Mouse (Mus musculus): ENCODE data around the gene Tmem132e. TPM values are rescaled to one million over a fixed set of nuclear protein-coding genes. Genes with fewer than 3 reads are reported as not detected.

Tmem132e gene
- total RNA-seq, 2 experiments from 2014 or later: not detected

DNA sequence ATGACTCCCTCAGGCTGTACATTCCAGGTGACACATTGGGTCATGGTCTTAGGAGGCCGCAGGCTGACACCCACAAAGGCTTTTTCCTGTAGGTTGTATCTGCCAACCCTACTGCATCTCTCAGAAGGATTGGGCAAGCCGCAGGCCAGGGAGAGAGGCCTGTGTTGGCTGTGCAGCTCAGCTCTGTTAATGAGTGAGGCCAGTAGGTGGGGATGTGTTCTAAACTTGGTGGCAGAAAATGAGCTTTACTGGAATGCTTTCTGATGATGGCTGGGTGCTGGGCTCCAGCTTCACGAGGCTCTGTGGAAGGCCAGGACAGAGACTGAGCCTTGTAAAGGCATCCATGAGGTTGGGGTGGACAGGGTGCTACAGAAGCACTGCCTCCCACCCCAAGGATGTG lies 3.6 kb downstream of the Tmem132e start:
- Histone ChIP-seq H3K4me3 (no peak overlapping the region), H3K27ac (no peak overlapping the region)
- no peak for TF ChIP-seq CTCF (IDR thresholded peaks at IDR 0.05)
- intact Hi-C loops (cut with DNase I): no loop called here
- no peak for DNase-seq

- intact Hi-C loops (cut with DNase I): no loop called here
Measured at GRCm38 (mm10) chr11:82399621-82400020, 10.9 kb downstream of the Tmem132e start.

GRCm38 (mm10) chr11:82405641-82406040 lies 16.9 kb downstream of the Tmem132e start:
- intact Hi-C loops (cut with DNase I): no loop called here
- DNase-seq: no peak
- Histone ChIP-seq H3K4me3 (no peak overlapping the region), H3K27ac (no peak overlapping the region)
- no peak for TF ChIP-seq CTCF (IDR thresholded peaks at IDR 0.05)

More at GRCm38 (mm10) chr11:82399621-82400020, 10.9 kb downstream of the Tmem132e start:
- Histone ChIP-seq H3K4me3 (no peak overlapping the region), H3K27ac (no peak overlapping the region)
- peak; percentile 53 for TF ChIP-seq CTCF (IDR thresholded peaks at IDR 0.05)
- peak; percentile 35 for DNase-seq

DNA sequence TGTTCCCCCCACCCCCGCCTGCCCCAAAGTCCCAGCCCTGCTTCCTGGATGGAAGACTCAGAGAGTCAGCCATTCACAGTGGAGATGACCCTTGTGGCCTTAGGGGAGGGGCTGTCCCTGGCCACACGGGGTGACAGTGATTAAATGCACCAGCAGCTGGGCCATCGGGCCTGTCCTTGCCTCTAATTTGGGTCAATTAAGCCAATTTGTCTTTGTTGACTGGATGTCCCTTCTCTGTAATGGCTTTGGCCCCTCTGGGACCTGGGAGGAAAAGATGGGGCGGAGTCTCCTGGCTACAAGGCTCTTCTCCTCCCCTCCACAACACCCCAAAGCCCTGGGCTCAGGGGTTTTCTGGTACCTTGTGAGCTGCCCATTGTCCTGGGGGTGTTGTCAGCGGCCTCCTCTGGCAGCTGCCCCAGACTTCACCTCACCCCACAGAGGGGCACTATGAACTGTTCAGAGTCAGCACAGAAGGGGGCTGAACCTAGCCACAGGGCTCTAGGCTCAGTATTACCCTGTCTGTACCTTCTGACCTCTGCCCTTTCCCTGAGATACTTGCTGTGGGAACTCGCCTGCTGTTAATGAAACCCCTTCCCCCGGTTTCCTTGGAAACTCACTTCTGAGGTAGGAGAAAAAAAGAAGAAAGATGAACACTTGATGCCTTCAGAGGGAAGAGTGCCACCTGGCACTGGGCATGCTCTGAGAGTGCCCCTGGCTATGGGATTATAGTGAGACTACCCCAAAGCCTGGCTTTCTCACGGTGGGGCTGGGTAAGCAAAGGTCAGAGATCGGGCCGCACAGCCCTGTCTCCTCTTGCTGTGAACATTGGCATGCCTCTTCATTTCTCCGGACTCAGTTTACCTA lies 17.9 kb downstream of the Tmem132e start:
- intact Hi-C loops (cut with DNase I): no loop called here
- Histone ChIP-seq H3K27ac (no peak overlapping the region), H3K4me3 (no peak overlapping the region)
- DNase-seq: no peak
- TF ChIP-seq CTCF (IDR thresholded peaks at IDR 0.05): no peak

GRCm38 (mm10) chr11:82412496-82412895 lies 23.8 kb downstream of the Tmem132e start:
- no peak overlapping the region for H3K27ac ChIP-seq
- TF ChIP-seq CTCF (IDR thresholded peaks at IDR 0.05): no peak
- no peak overlapping the region for H3K4me3 ChIP-seq
- no peak for DNase-seq
- intact Hi-C loops (cut with DNase I): no loop called here

- intact Hi-C loops (cut with DNase I): no loop called here
- no peak for TF ChIP-seq CTCF (IDR thresholded peaks at IDR 0.05)
- no peak for DNase-seq
- Histone ChIP-seq H3K4me3 (no peak overlapping the region), H3K27ac (no peak overlapping the region)
Measured at GRCm38 (mm10) chr11:82418337-82419041, 29.8 kb downstream of the Tmem132e start.

DNA sequence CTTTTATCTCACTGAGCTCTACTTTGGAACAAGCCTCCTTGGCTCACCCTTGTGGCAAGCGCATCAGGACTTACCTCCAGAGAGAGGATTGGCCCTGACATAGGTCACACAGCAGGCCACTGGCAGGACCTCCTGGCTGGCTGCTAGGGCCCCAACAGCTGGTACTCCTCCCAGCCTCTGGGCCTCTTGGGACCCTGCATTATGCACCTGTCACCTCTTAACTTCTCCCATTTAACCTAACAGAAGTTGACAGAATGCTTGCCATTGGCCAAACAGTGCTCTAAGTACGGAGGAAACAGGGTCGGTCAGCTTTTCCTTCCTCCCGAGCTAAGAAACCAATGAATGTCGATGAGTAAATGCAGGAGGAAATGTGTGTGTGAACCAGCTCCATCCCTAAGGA lies 33.2 kb downstream of the Tmem132e start:
- DNase-seq: no peak
- Histone ChIP-seq H3K27ac (no peak overlapping the region), H3K4me3 (no peak overlapping the region)
- TF ChIP-seq CTCF (IDR thresholded peaks at IDR 0.05): no peak
- intact Hi-C loops (cut with DNase I): no loop called here

DNA sequence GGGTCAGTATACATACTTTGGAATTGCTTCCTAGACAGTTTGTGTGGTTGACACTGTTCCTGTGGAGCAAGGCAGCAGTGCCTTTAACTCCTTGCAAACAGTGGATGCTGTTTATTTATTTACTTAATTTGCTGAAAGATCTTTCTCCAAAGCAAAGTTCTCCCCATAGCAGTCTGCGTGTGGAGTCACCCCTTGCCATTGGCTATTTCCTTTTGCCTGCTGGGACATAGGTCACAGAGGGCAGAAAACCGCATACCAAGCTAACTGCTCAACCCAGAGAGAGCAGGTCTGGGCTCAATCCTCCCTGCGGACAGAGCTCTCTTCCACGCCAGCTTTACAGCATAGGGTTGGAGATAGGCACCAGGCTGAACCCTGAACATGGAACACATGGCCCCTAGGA lies 34.8 kb downstream of the Tmem132e start:
- Histone ChIP-seq H3K27ac (no peak overlapping the region), H3K4me3 (no peak overlapping the region)
- intact Hi-C loops (cut with DNase I): no loop called here
- no peak for DNase-seq
- TF ChIP-seq CTCF (IDR thresholded peaks at IDR 0.05): no peak

- no peak for DNase-seq
- Histone ChIP-seq H3K4me3 (no peak overlapping the region), H3K27ac (no peak overlapping the region)
- intact Hi-C loops (cut with DNase I): no loop called here
- no peak for TF ChIP-seq CTCF (IDR thresholded peaks at IDR 0.05)
Measured at GRCm38 (mm10) chr11:82428801-82429200, 40.1 kb downstream of the Tmem132e start.

- Histone ChIP-seq H3K4me3 (no peak overlapping the region), H3K27ac (no peak overlapping the region)
- no peak for TF ChIP-seq CTCF (IDR thresholded peaks at IDR 0.05)
- intact Hi-C loops (cut with DNase I): no loop called here
- DNase-seq: no peak
Measured at GRCm38 (mm10) chr11:82434091-82434831, 45.6 kb downstream of the Tmem132e start.

- intact Hi-C loops (cut with DNase I): no loop called here
- H3K4me3 ChIP-seq: no peak overlapping the region
- DNase-seq: no peak
- no peak overlapping the region for H3K27ac ChIP-seq
- TF ChIP-seq CTCF (IDR thresholded peaks at IDR 0.05): no peak
Measured at GRCm38 (mm10) chr11:82434832-82435182, 46.1 kb downstream of the Tmem132e start.

DNA sequence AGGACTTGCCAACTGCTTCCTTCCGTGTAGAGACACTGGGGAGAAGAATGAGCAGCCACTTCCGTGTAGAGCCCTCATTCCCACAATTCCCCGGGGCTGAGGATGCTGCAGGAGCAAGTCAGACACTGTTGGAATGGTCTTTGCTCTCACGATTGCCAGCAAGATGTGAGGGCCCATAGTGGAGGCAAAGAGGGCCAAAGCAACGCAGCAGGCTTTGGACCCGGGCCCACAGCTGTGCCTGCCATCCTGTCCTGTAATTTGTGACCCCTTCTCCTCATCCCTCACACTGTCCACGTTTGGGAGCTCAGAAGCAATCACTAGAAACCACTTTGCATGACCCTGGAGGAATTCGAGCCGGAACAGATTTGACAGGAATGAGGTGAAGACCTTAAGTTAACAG lies 59.8 kb downstream of the Tmem132e start:
- no peak overlapping the region for H3K27ac ChIP-seq
- H3K4me3 ChIP-seq: no peak overlapping the region
- intact Hi-C loops (cut with DNase I): no loop called here
- no peak for DNase-seq
- no peak for TF ChIP-seq CTCF (IDR thresholded peaks at IDR 0.05)

GRCm38 (mm10) chr11:82452516-82452915 lies 63.8 kb downstream of the Tmem132e start:
- intact Hi-C loops (cut with DNase I): no loop called here
- Histone ChIP-seq H3K4me3 (no peak overlapping the region), H3K27ac (no peak overlapping the region)
- no peak for TF ChIP-seq CTCF (IDR thresholded peaks at IDR 0.05)
- no peak for DNase-seq
